Mouse (Mus musculus) ES-Bruce4 (cell line): ENCODE results near the gene Hoxc8.

ENCODE experiments used
- CTCF ChIP-seq: IDR thresholded peaks from one replicate; pipeline ENCODE4 v1.8.1; 2011; ENCODE audit warnings: low read depth, low read length
- POLR2A ChIP-seq: IDR thresholded peaks from one replicate; pipeline ENCODE4 v1.8.1; 2011; ENCODE audit warnings: low read length; ENCODE audit not compliant: insufficient read depth

DNA sequence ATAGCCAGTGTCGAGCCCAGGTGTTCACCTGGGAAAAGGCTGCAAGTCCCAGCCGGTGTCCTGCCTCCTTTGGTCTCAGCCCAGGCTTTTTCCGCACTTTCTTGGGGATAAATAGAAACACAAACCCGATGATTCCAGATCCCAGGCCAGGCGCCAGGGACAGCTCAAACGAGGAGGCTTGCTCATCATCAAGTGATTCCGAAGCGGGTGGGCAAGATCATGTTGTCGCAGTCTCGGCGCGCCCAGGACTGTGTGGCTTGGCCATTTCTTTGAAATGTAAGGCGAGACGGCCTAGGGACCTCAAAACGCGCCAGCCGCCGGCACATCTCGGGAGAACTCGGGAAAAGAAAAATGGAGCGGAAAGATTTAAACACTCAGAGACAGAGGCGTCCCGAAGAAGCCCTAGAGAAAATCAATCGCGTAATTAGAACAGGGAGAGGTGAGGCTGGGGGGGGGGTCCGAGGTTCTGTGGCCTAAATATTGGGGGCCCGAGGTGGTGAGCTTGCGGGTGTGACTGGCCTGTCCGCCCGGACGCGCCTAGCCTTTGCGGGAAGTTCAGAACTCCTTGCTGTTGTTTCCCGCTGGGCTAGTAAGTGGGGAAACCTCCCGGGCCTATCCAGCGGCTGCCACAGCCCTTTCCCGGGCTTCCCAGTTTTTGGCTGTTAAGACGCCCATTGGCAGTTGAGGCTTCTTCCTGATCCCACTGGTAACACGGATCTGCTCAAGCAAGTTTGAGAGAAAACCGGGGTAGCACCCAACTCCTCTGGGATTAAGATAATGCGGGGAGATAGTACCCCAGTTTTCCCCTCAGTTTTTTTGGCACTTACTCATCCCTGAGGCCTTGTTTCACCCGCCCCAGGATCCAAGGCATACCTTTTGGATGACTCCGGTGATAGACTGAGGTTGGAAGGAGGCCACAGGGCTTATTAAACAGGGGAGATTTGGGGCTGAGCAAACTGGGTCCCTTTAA is 37.1 kb downstream of the Hoxc8 start:
- TF ChIP-seq CTCF (no peak), POLR2A (no peak)
